Mouse (Mus musculus) embryonic stem cell, embryonic (primary cell): Measurements from ENCODE around the gene Gng8.

Experiments used
- CTCF ChIA-PET, 4 experiments: fragments of 300-600 bp in 2 of 4; fragments of 350-600 bp in 2 of 4; sonication (Branson Sonifier 250); formaldehyde crosslinking; loops; one replicate each; lab custom pipeline; 2022; ENCODE audit warnings: inconsistent platforms in 2 of 4; lab: Charles Lee
- POLR2A ChIA-PET, 4 experiments: fragments of 300-600 bp in 2 of 4; fragments of 350-600 bp in 2 of 4; sonication (Branson Sonifier 250); formaldehyde crosslinking; loops; one replicate each; lab custom pipeline; 2022; ENCODE audit warnings: antibody characterized with exemption in 4 of 4, inconsistent platforms in 1 of 4; lab: Charles Lee

Gng8 gene

GRCm38 (mm10) chr7:16920818-16921791 is 29.5 kb downstream of the Gng8 start:
- ChIA-PET POLR2A (interaction anchor here in 2 of 4 experiments (0.7 to 1.5 kb wide), 9 partner anchors 17 to 139 kb away, joined by 3 to 5 read pairs (median 4); partner anchors contain the start of genes Dact3 (in 1 of the 2), Gng8 (in 1 of the 2) and Pnmal2 (in 1 of the 2)), CTCF (interaction anchor here in 3 of 4 experiments (0.7 to 3.0 kb wide), 8 partner anchors 8 to 1387 kb away, joined by 3 to 11 read pairs (median 4); partner anchors contain the start of gene Gng8 (in 1 of the 3))

- ChIA-PET POLR2A (interaction anchor here in 2 of 4 experiments (0.7 to 2.3 kb wide), 11 partner anchors 8 to 100 kb away, joined by 3 to 10 read pairs (median 5); partner anchors contain the start of genes Dact3 (in 1 of the 2), Gng8 (in 1 of the 2) and Pnmal2 (in 1 of the 2)), CTCF (interaction anchor here in 2 of 4 experiments (0.7 to 3.0 kb wide), 7 partner anchors 8 to 253 kb away, joined by 3 to 11 read pairs (median 5); partner anchors contain the start of gene Gng8 (in 1 of the 2))
These were observed 30.3 kb downstream of the Gng8 start for GRCm38 (mm10) chr7:16921881-16922335.

GRCm38 (mm10) chr7:16922360-16922973 is 30.9 kb downstream of the Gng8 start:
- POLR2A ChIA-PET, result interaction anchor here in 2 of 4 experiments (1.0 to 2.3 kb wide), 11 partner anchors 8 to 76 kb away, joined by 3 to 10 read pairs (median 5); partner anchors contain the start of genes Gng8 (in 2 of the 2), Dact3 (in 1 of the 2) and Pnmal2 (in 1 of the 2)

GRCm38 (mm10) chr7:16923283-16924036 is 31.9 kb downstream of the Gng8 start:
- POLR2A ChIA-PET, result interaction anchor here (0.6 to 2.3 kb wide), 18 partner anchors 9 to 108 kb away, joined by 3 to 10 read pairs (median 3); partner anchors contain the start of genes Dact3 (in 2 of the 4), Gng8 (in 2 of the 4) and Strn4 (in 1 of the 4)
- CTCF ChIA-PET, result interaction anchor here in 3 of 4 experiments (0.6 to 3.0 kb wide), 13 partner anchors 8 to 112 kb away, joined by 3 to 11 read pairs (median 4); partner anchors contain the start of genes Gng8 (in 2 of the 3) and Dact3 (in 1 of the 3)

More at GRCm38 (mm10) chr7:16922360-16922973, 30.9 kb downstream of the Gng8 start:
- CTCF ChIA-PET, result interaction anchor here in 3 of 4 experiments (0.6 to 3.0 kb wide), 10 partner anchors 9 to 254 kb away, joined by 3 to 11 read pairs (median 4); partner anchors contain the start of gene Gng8 (in 1 of the 3)

GRCm38 (mm10) chr7:16924037-16924834 is 32.6 kb downstream of the Gng8 start, which contains the start of gene Calm3:
Gene Calm3 (minus strand): TSS chr7:16924114.
- ChIA-PET POLR2A (interaction anchor here (0.6 to 2.3 kb wide), 18 partner anchors 9 to 108 kb away, joined by 3 to 10 read pairs (median 4); partner anchors contain the start of genes Dact3 (in 2 of the 4), Gng8 (in 1 of the 4) and Strn4 (in 1 of the 4)), CTCF (interaction anchor here in 3 of 4 experiments (0.9 to 3.0 kb wide), 8 partner anchors 9 to 49 kb away, joined by 3 to 11 read pairs (median 4); partner anchors contain the start of genes Gng8 (in 2 of the 3) and Dact3 (in 1 of the 3))

GRCm38 (mm10) chr7:16928341-16928740 is 36.8 kb downstream of the Gng8 start:
- POLR2A ChIA-PET, result interaction anchor here in 1 of 4 experiments (1.1 to 1.2 kb wide), 2 partner anchors 36 to 72 kb away, joined by 3 read pairs; partner anchors contain the start of gene Gng8

GRCm38 (mm10) chr7:16930850-16931249 is 39.3 kb downstream of the Gng8 start:
- ChIA-PET CTCF (interaction anchor here in 3 of 4 experiments (0.7 to 4.1 kb wide), 15 partner anchors 9 to 294 kb away, joined by 3 to 164 read pairs (median 7); partner anchors contain the start of genes Dact3 (in 1 of the 3), Hif3a (in 1 of the 3) and Pnmal2 (in 1 of the 3)), POLR2A (interaction anchor here in 3 of 4 experiments (0.7 to 2.5 kb wide), 4 partner anchors 14 to 72 kb away, joined by 3 to 10 read pairs (median 4); no protein-coding TSS in a partner anchor)

More at GRCm38 (mm10) chr7:16928341-16928740, 36.8 kb downstream of the Gng8 start:
- CTCF ChIA-PET, result interaction anchor here (0.6 to 2.3 kb wide), 9 partner anchors 9 to 120 kb away, joined by 3 to 13 read pairs (median 6); no protein-coding TSS in a partner anchor

GRCm38 (mm10) chr7:16931968-16932627 is 40.5 kb downstream of the Gng8 start:
- POLR2A ChIA-PET, result interaction anchor here in 3 of 4 experiments (0.6 to 2.5 kb wide), 11 partner anchors 10 to 159 kb away, joined by 3 to 12 read pairs (median 4); no protein-coding TSS in a partner anchor
- CTCF ChIA-PET, result interaction anchor here (0.5 to 4.1 kb wide), 48 partner anchors 9 to 884 kb away, joined by 3 to 164 read pairs (median 7); partner anchors contain the start of genes Pnmal2 (in 2 of the 4), Dact3 (in 1 of the 4), Hif3a (in 1 of the 4) and Pnmal1 (in 1 of the 4)

GRCm38 (mm10) chr7:16932704-16933577 is 41.4 kb downstream of the Gng8 start:
- ChIA-PET POLR2A (interaction anchor here in 3 of 4 experiments (0.6 to 2.5 kb wide), 17 partner anchors 9 to 160 kb away, joined by 3 to 12 read pairs (median 4); partner anchors contain the start of genes Calm3 (in 1 of the 3) and Pnmal2 (in 1 of the 3)), CTCF (interaction anchor here (0.5 to 4.1 kb wide), 73 partner anchors 8 to 885 kb away, joined by 3 to 164 read pairs (median 5); partner anchors contain the start of genes Psg16 (in 3 of the 4), Pnmal2 (in 2 of the 4), Dact3 (in 1 of the 4) and Gng8 (in 1 of the 4))

- POLR2A ChIA-PET, result interaction anchor here in 2 of 4 experiments (0.9 to 1.2 kb wide), 3 partner anchors 38 to 119 kb away, joined by 3 to 4 read pairs (median 3); no protein-coding TSS in a partner anchor
- CTCF ChIA-PET, result interaction anchor here (0.5 to 5.1 kb wide), 40 partner anchors 8 to 308 kb away, joined by 3 to 29 read pairs (median 4); partner anchors contain the start of genes Hif3a (in 2 of the 4), Dact3 (in 1 of the 4) and Pnmal1 (in 1 of the 4)
These were observed 45.7 kb downstream of the Gng8 start for GRCm38 (mm10) chr7:16937312-16937711.

- CTCF ChIA-PET, result interaction anchor here in 3 of 4 experiments (1.3 to 5.1 kb wide), 6 partner anchors 11 to 309 kb away, joined by 3 to 29 read pairs (median 6); no protein-coding TSS in a partner anchor
- POLR2A ChIA-PET, result interaction anchor here in 1 of 4 experiments (0.6 to 1.0 kb wide), 2 partner anchors 13 to 32 kb away, joined by 3 read pairs; no protein-coding TSS in a partner anchor
These were observed 46.7 kb downstream of the Gng8 start for GRCm38 (mm10) chr7:16938117-16938791.

- ChIA-PET CTCF (interaction anchor here in 3 of 4 experiments (0.6 to 5.1 kb wide), 7 partner anchors 8 to 1934 kb away, joined by 3 to 29 read pairs (median 5); partner anchors contain the start of gene Gng8 (in 1 of the 3)), POLR2A (interaction anchor here in 2 of 4 experiments (0.8 to 1.0 kb wide), 2 partner anchors 22 to 1367 kb away, joined by 3 to 5 read pairs; no protein-coding TSS in a partner anchor)
These were observed 48.7 kb downstream of the Gng8 start for GRCm38 (mm10) chr7:16940292-16940691.
